Mouse (Mus musculus) liver, embryonic 14.5 days (tissue): ENCODE results near the gene Rassf3. TPM values are rescaled to one million over a fixed set of nuclear protein-coding genes. Genes with fewer than 3 reads are reported as not detected.
A peak's percentile ranks its signal among the peaks of the same experiment; 100 is the strongest.

Experiments
- ATAC-seq: fragments of 200-750 bp; cut with Nextera tagmentation; 2 replicates; pipeline ENCODE4 v1.8.0; 2017; ENCODE audit warnings: moderate number of reproducible peaks, mild to moderate bottlenecking, moderate library complexity; ENCODE audit not compliant: insufficient read depth
- DNase-seq, 3 experiments: peaks; one replicate each; pipeline ENCODE4 v3.0.0-alpha.2; 2012 to 2013; ENCODE audit warnings: low read depth in 3 of 3, low spot score in 3 of 3
- H3K27ac ChIP-seq: fragments of 300-500 bp; sonication (generic); 2 replicates; pipeline ENCODE4 v1.5.1; 2014; ENCODE audit warnings: moderate library complexity, mild to moderate bottlenecking, control low read depth, inconsistent platforms
- H3K27me3 ChIP-seq: fragments of 300-500 bp; sonication (generic); 2 replicates; pipeline ENCODE4 v1.6.1; 2014; ENCODE audit warnings: mild to moderate bottlenecking, low read length, moderate library complexity; ENCODE audit not compliant: control insufficient read depth, insufficient read depth
- H3K36me3 ChIP-seq: fragments of 300-500 bp; sonication (generic); replicated peaks from 2 replicates; pipeline ENCODE4 v1.6.1; 2014; ENCODE audit warnings: low read depth; ENCODE audit not compliant: control insufficient read depth, insufficient read depth
- H3K4me1 ChIP-seq, 2 experiments: fragments of 200-500 bp in 1 of 2; fragments of 300-500 bp in 1 of 2; sonication (generic) in 1 of 2; replicated peaks; 2 replicates each; pipeline ENCODE4 v1.6.1; 2012 to 2014; ENCODE audit warnings: antibody characterized with exemption in 1 of 2, inconsistent platforms in 1 of 2, low read length in 1 of 2; ENCODE audit not compliant: control insufficient read depth in 2 of 2, insufficient read depth in 2 of 2
- H3K4me2 ChIP-seq: fragments of 300-500 bp; sonication (generic); 2 replicates; pipeline ENCODE4 v1.6.1; 2014; ENCODE audit warnings: low read depth, mild to moderate bottlenecking, control low read depth, moderate library complexity
- H3K4me3 ChIP-seq, 2 experiments: fragments of 200-500 bp in 1 of 2; fragments of 300-500 bp in 1 of 2; sonication (generic) in 1 of 2; 2 replicates each; pipeline ENCODE4 v1.5.1; 2012 to 2014; ENCODE audit warnings: low read depth in 2 of 2, low read length in 2 of 2, mild to moderate bottlenecking in 2 of 2, control low read depth in 1 of 2, inconsistent platforms in 1 of 2, moderate library complexity in 1 of 2; ENCODE audit not compliant: insufficient read depth in 1 of 2
- H3K9ac ChIP-seq: fragments of 300-500 bp; sonication (generic); replicated peaks from 2 replicates; pipeline ENCODE4 v1.6.1; 2014; ENCODE audit warnings: mild to moderate bottlenecking, control low read depth, moderate library complexity
- H3K9me3 ChIP-seq: fragments of 300-500 bp; sonication (generic); 2 replicates; pipeline ENCODE4 v1.6.1; 2016; ENCODE audit warnings: low read length, mixed read lengths; ENCODE audit not compliant: control insufficient read depth
- CTCF ChIP-seq: IDR thresholded peaks from 2 replicates; pipeline ENCODE4 v1.5.1; 2016; ENCODE audit warnings: antibody characterized with exemption, low read depth, control low read depth
- EP300 ChIP-seq: IDR thresholded peaks from 2 replicates; pipeline ENCODE4 v1.6.1; 2016; ENCODE audit warnings: antibody characterized with exemption, low read depth
- WGBS: fragments of 180-500 bp; shearing (Covaris S2); extraction: QIAGEN DNeasy Blood & Tissue Kit; methylation state at CpG from one replicate; pipeline ENCODE4 v1.1.7; 2014; ENCODE audit not compliant: insufficient replicate concordance; 5-methylcytosine and 5-hydroxymethylcytosine counted together
- polyA plus RNA-seq, 2 experiments: library from polyadenylated mRNA; depleted of rRNA in 1 of 2; stranded (reverse) in 1 of 2; unstranded in 1 of 2; fragments of >200 nt; fragmentation: Nextera tagmentation in 1 of 2; extraction: Ambion mirVana in 1 of 2; gene quantifications; 2 replicates each; pipeline versions ENCODE4 v1.2.1 to v1.2.3; 2012 to 2014

The Rassf3 gene
- polyA plus RNA-seq, 2 experiments: 7.9 to 8.6 TPM

GRCm38 (mm10) chr10:121432041-121432634 lies 44.0 kb downstream of the Rassf3 start:
- H3K4me1 ChIP-seq: peaks cover 21 to 52% of the 10 kb centered on the region in 2 experiments
- 12% methylated on average over 12 of the region's 12 CpGs for WGBS

GRCm38 (mm10) chr10:121430764-121431540 lies 45.2 kb downstream of the Rassf3 start:
- no peak for TF ChIP-seq CTCF
- no peak for TF ChIP-seq EP300
- WGBS: 59% methylated on average over 15 of the region's 15 CpGs

More at GRCm38 (mm10) chr10:121432041-121432634, 44.0 kb downstream of the Rassf3 start:
- Histone ChIP-seq H3K27me3 (no peaks in the 10 kb centered on the region), H3K4me2 (peak overlapping the region; percentile 59), H3K36me3 (no peaks in the 10 kb centered on the region), H3K27ac (no peak overlapping the region; the same call in 1 of the 2 replicates), H3K4me3 (peak overlapping the region in 1 of 2 experiments; percentile 3; a peak in 1 of 4 replicates), H3K9ac (peak overlapping the region; percentile 23; the same call in 1 of the 2 replicates), H3K9me3 (no peaks in the 10 kb centered on the region)
- ATAC-seq (peak; percentile 57; the same call in 1 of the 2 replicates), DNase-seq (no peak)
- TF ChIP-seq EP300 (no peak; the same call in 1 of the 2 replicates), CTCF (no peak)

DNA sequence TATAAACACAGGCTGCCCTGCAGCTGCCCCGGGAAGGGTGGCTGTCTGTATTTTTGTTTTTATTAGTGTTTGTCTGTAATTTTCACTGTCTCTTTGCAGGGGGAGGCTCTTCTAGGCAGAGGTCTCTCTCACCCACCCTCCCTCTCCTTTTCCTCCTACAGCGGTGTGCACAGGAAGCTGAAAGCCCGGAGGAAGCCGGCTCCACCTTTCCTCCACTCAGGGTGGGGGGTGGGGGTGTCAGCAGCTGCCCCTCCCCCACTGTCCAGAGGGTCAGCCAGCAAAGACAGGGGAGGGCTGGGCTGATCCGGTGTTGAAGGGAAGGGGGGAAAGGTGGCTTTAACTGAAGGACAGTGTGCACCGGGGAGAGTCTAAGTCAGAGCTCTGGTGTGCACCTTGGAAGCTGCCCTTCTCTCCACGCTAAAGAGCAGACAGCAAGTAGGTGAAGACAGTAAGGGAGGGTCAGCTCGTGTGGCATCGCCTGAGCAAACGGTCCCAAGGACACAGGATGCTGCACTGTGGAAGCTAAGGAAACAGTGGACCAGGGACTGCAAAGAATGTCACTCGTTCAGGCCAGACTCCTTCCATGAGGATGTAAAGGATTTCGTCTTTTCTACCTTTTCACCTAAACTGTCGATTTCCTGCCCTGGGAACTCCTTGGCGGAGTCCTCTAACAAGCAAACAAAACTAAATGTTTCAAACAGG lies 46.0 kb downstream of the Rassf3 start:
- WGBS: 20% methylated on average over 14 of the region's 14 CpGs
- Histone ChIP-seq H3K9me3 (no peaks in the 10 kb centered on the region), H3K4me2 (peak overlapping the region; percentile 44), H3K36me3 (no peaks in the 10 kb centered on the region), H3K9ac (no peak overlapping the region; the same call in 1 of the 2 replicates), H3K4me3 (no peak overlapping the region), H3K27ac (no peak overlapping the region), H3K4me1 (peaks cover 21 to 59% of the 10 kb centered on the region in 2 experiments), H3K27me3 (no peaks in the 10 kb centered on the region)
- ATAC-seq (peak; percentile 10; the same call in 1 of the 2 replicates), DNase-seq (no peak)
- no peak for TF ChIP-seq EP300

More at GRCm38 (mm10) chr10:121430764-121431540, 45.2 kb downstream of the Rassf3 start:
- Histone ChIP-seq H3K27me3 (no peaks in the 10 kb centered on the region), H3K4me3 (no peak overlapping the region), H3K9me3 (no peaks in the 10 kb centered on the region), H3K4me2 (peak overlapping the region; percentile 44; the same call in 1 of the 2 replicates), H3K9ac (no peak overlapping the region), H3K4me1 (peaks cover 21 to 56% of the 10 kb centered on the region in 2 experiments), H3K27ac (no peak overlapping the region), H3K36me3 (no peaks in the 10 kb centered on the region)
- ATAC-seq: no peak
- no peak for DNase-seq

DNA sequence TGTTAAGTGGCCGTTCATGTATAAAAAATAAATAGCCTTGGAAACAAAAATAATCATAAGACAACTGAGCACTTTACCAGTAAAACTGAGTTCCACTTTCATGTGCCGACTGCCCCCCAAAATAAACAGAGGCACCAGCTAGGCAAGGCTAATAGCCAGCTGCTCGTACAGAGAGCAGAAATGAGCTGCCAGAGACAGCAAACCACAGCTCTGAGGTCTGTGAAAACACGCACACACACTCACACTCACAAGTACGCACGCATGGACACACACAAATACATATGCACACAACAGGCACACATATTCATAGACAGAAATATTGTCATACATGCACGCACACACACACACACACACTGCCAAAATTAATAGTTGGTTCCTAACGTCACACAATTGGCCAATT lies 46.6 kb downstream of the Rassf3 start:
- no peak overlapping the region for H3K27ac ChIP-seq
- ATAC-seq: no peak
- WGBS: 17% methylated on average over 8 of the region's 8 CpGs
- no peaks in the 10 kb centered on the region for H3K27me3 ChIP-seq
- no peak overlapping the region for H3K9ac ChIP-seq
- no peak for TF ChIP-seq CTCF
- no peak for TF ChIP-seq EP300
- no peaks in the 10 kb centered on the region for H3K36me3 ChIP-seq
- no peak for DNase-seq
- no peak overlapping the region for H3K4me3 ChIP-seq
- peak overlapping the region; percentile 44 for H3K4me2 ChIP-seq
- H3K4me1 ChIP-seq: peaks cover 21 to 56% of the 10 kb centered on the region in 2 experiments
- H3K9me3 ChIP-seq: no peaks in the 10 kb centered on the region
